ENCODE assay signal across 15 mouse cellular contexts in genomic region chr14:61154900-61155585, GRCm38 (mm10). TPM values are rescaled to one million over a fixed set of nuclear protein-coding genes. Genes with fewer than 3 reads are reported as not detected.
DNase-seq lines count a peak whose midpoint lies in the region; ATAC-seq and TF ChIP-seq lines count a peak whose summit lies in the region.
"Had no signal": no experiment of that assay in that cellular context is flagged by ENCODE, and none has a peak within 500 bp of the region (broad histone marks: within the 10 kb centered on the region; RNA-seq: fewer than 3 reads in every experiment).

No protein-coding gene starts in this region.

- H3K9ac ChIP-seq in neural tube, embryonic 15.5 days (replicated peaks): no peak overlapping the region
- H3K9ac ChIP-seq: liver, postnatal 0 days; neural tube, embryonic 12.5 days had no signal

- intact Hi-C loops in heart, postnatal 14 days (cut with DNase I): no loop called here
- intact Hi-C loops in gastrocnemius, adult 2 months (cut with DNase I): no loop called here

- no peak overlapping the region for H3K4me3 ChIP-seq in neural tube, embryonic 15.5 days (replicated peaks)
- no peak overlapping the region for H3K4me3 ChIP-seq in gastrocnemius, adult 2 months
- H3K4me3 ChIP-seq: neural tube, embryonic 12.5 days had no signal

- H3K36me3 ChIP-seq in neural tube, embryonic 15.5 days: no peaks in the 10 kb centered on the region
- H3K36me3 ChIP-seq: neural tube, embryonic 12.5 days had no signal

- H3K27ac ChIP-seq in neural tube, embryonic 15.5 days (replicated peaks): no peak overlapping the region
- peak overlapping the region; percentile 88 for H3K27ac ChIP-seq in gastrocnemius, adult 2 months
- H3K27ac ChIP-seq: neural tube, embryonic 12.5 days had no signal

- H3K27me3 ChIP-seq in neural tube, embryonic 15.5 days (replicated peaks): no peaks in the 10 kb centered on the region
- H3K27me3 ChIP-seq: neural tube, embryonic 12.5 days had no signal

- no peaks in the 10 kb centered on the region for H3K9me3 ChIP-seq in neural tube, embryonic 15.5 days (replicated peaks)
- H3K9me3 ChIP-seq: neural tube, embryonic 12.5 days had no signal

- DNase-seq in heart, adult 11 months: peak; percentile 91
- no peak for DNase-seq in heart, postnatal 14 days
- peak; percentile 10 for DNase-seq in neural tube, embryonic 10.5 days (ENCODE audit: extremely low spot score, low spot score)
- DNase-seq in gastrocnemius, adult 2 months: peak; percentile 75
- no peak for DNase-seq in frontal cortex, postnatal 10 days (ENCODE audit: low spot score in 2 of 2)
- DNase-seq in T-cell, adult 2 months (ENCODE audit: low spot score): no peak
- DNase-seq: cerebellum, adult 9-11 months; kidney, adult 9 months; liver; liver, postnatal 0 days; lung, postnatal 14 days; thymus, postnatal 4 days had no signal

- 80% methylated on average over 6 of the region's 6 CpGs for WGBS in neural tube, embryonic 15.5 days

- no peak for ATAC-seq in neural tube, embryonic 15.5 days (ENCODE audit: low FRiP score)
- ATAC-seq: inflammation-experienced regulatory T-cells, adult 6 months; liver, postnatal 0 days had no signal

- H3K4me2 ChIP-seq in neural tube, embryonic 15.5 days: no peak overlapping the region
- H3K4me2 ChIP-seq: neural tube, embryonic 12.5 days had no signal

- no peaks in the 10 kb centered on the region for H3K4me1 ChIP-seq in neural tube, embryonic 15.5 days
- H3K4me1 ChIP-seq: neural tube, embryonic 12.5 days had no signal

- TF ChIP-seq CTCF in gastrocnemius, adult 2 months (IDR thresholded peaks at IDR 0.05): no peak

RNA-seq across cellular contexts. Expression of gene Sacs, which starts 16.8 kb away (rescaled TPM):
- total RNA-seq in heart, postnatal 14 days (2021): 10 to 100 TPM; 33.0 to 33.6 TPM
- 7.5 and 8.0 TPM in 2 replicates for polyA plus RNA-seq in neural tube, embryonic 15.5 days (2015; fragmentation: Nextera tagmentation; extraction: Ambion mirVana)
- 10 to 100 TPM in 1 of 2 experiments, 1 to 10 TPM in 1; 8.3 to 17.9 TPM for total RNA-seq in gastrocnemius, adult 2 months (2021)

Comparison
In these comparisons a context has a peak if more than half of its experiments do, and no peak if none do; other contexts are left out.
1. DNase-seq: peak in heart, adult 11 months (single experiment), neural tube, embryonic 10.5 days (single experiment) and gastrocnemius, adult 2 months (single experiment); none in heart, postnatal 14 days (0 of 2), frontal cortex, postnatal 10 days (0 of 2) and T-cell, adult 2 months (single experiment).